Mouse (Mus musculus) heart, embryonic 13.5 days (tissue): ENCODE data around the gene Capn1. TPM values are rescaled to one million over a fixed set of nuclear protein-coding genes. Genes with fewer than 3 reads are reported as not detected.

ENCODE experiments used
- microRNA-seq: library from miRNA; unstranded; fragments of <30 nt; microRNA quantifications from one replicate; pipeline ENCODE4, GENCODE M21; 2016
- polyA plus RNA-seq: library from polyadenylated mRNA; unstranded; fragments of >200 nt; fragmentation: Nextera tagmentation; extraction: Ambion mirVana; gene quantifications from 2 replicates; pipeline ENCODE4 v1.2.1, GENCODE M21; 2015

Gene Capn1
- polyA plus RNA-seq, 1 experiment from 2014 or later = 6.0 TPM

Small RNAs within 50 kb of the gene (microRNA-seq; reads per million reads assigned to microRNA genes)
- gene Mir6988 = 0.82 reads per million

Other genes starting within 250 kb of the Capn1 start
- 55.8 and 59.6 TPM in 2 replicates for gene Scyl1, start 244.5 kb downstream of the Capn1 start, polyA plus RNA-seq
- 27.4 and 29.0 TPM in 2 replicates for gene Frmd8, start 140.6 kb downstream of the Capn1 start, polyA plus RNA-seq
- 3.7 and 4.2 TPM in 2 replicates for gene Slc25a45, start 138.1 kb downstream of the Capn1 start, polyA plus RNA-seq
- gene Tigd3, start 121.7 kb downstream of the Capn1 start, polyA plus RNA-seq = 1.9 and 2.0 TPM in 2 replicates
- gene Dpf2, start 102.9 kb downstream of the Capn1 start, polyA plus RNA-seq = 98.1 and 104 TPM in 2 replicates
- gene Cdc42ep2, start 91.1 kb downstream of the Capn1 start, polyA plus RNA-seq = 8.9 and 9.3 TPM in 2 replicates
- gene Pola2, start 51.7 kb downstream of the Capn1 start, polyA plus RNA-seq = 47.2 and 49.5 TPM in 2 replicates
- not detected in 2 replicates for gene Slc22a20, start 29.8 kb downstream of the Capn1 start, polyA plus RNA-seq
- gene Syvn1, start 30.7 kb upstream of the Capn1 start, polyA plus RNA-seq = 17.6 and 18.6 TPM in 2 replicates
- 59.8 and 66.3 TPM in 2 replicates for gene Mrpl49, start 41.9 kb upstream of the Capn1 start, polyA plus RNA-seq
- gene Fau, start 41.9 kb upstream of the Capn1 start, polyA plus RNA-seq = 467 and 540 TPM in 2 replicates
- gene Znhit2, start 45.3 kb upstream of the Capn1 start, polyA plus RNA-seq = 21.1 and 23.1 TPM in 2 replicates
- gene Tm7sf2, start 52.5 kb upstream of the Capn1 start, polyA plus RNA-seq = 7.8 and 8.0 TPM in 2 replicates
- 48.1 and 48.4 TPM in 2 replicates for gene Vps51, start 61.3 kb upstream of the Capn1 start, polyA plus RNA-seq
- gene Tmem262, start 64.1 kb upstream of the Capn1 start, polyA plus RNA-seq = not detected in 2 replicates
- 0.83 and 0.92 TPM in 2 replicates for gene Gm28374, start 66.4 kb upstream of the Capn1 start, polyA plus RNA-seq
- gene Zfpl1, start 69.1 kb upstream of the Capn1 start, polyA plus RNA-seq = 50.7 and 53.7 TPM in 2 replicates
- gene Cdca5, start 69.1 kb upstream of the Capn1 start, polyA plus RNA-seq = 27.4 and 27.6 TPM in 2 replicates
- 0.20 and 0.28 TPM in 2 replicates for gene AC131692.1, start 78.5 kb upstream of the Capn1 start, polyA plus RNA-seq
- gene Naaladl1, start 89.9 kb upstream of the Capn1 start, polyA plus RNA-seq = 0.09 and 0.24 TPM in 2 replicates
- 30.8 and 33.0 TPM in 2 replicates for gene Sac3d1, start 102.8 kb upstream of the Capn1 start, polyA plus RNA-seq
- 21.0 and 23.9 TPM in 2 replicates for gene Snx15, start 112.4 kb upstream of the Capn1 start, polyA plus RNA-seq
- not detected in 2 replicates for gene Batf2, start 125.1 kb upstream of the Capn1 start, polyA plus RNA-seq
- 83.0 and 85.6 TPM in 2 replicates for gene Arl2, start 125.7 kb upstream of the Capn1 start, polyA plus RNA-seq
- gene Majin, start 168.5 kb upstream of the Capn1 start, polyA plus RNA-seq = not detected in 2 replicates
- 0.34 TPM in 1 of 2 replicates, not detected in the other for gene Gpha2, start 210.5 kb upstream of the Capn1 start, polyA plus RNA-seq
- gene Ppp2r5b, start 220.0 kb upstream of the Capn1 start, polyA plus RNA-seq = 20.7 and 21.2 TPM in 2 replicates
- 6.5 and 7.1 TPM in 2 replicates for gene Atg2a, start 225.8 kb upstream of the Capn1 start, polyA plus RNA-seq